Mouse (Mus musculus): Measurements from ENCODE around the gene Slc7a11. TPM values are rescaled to one million over a fixed set of nuclear protein-coding genes. Genes with fewer than 3 reads are reported as not detected.

The Slc7a11 gene
- polyA plus RNA-seq, 1 experiment, result 11.3 TPM

- WGBS, result 98% methylated on average over 2 of the region's 2 CpGs
Measured at GRCm38 (mm10) chr3:50041141-50041540, 402.3 kb downstream of the Slc7a11 start.

DNA sequence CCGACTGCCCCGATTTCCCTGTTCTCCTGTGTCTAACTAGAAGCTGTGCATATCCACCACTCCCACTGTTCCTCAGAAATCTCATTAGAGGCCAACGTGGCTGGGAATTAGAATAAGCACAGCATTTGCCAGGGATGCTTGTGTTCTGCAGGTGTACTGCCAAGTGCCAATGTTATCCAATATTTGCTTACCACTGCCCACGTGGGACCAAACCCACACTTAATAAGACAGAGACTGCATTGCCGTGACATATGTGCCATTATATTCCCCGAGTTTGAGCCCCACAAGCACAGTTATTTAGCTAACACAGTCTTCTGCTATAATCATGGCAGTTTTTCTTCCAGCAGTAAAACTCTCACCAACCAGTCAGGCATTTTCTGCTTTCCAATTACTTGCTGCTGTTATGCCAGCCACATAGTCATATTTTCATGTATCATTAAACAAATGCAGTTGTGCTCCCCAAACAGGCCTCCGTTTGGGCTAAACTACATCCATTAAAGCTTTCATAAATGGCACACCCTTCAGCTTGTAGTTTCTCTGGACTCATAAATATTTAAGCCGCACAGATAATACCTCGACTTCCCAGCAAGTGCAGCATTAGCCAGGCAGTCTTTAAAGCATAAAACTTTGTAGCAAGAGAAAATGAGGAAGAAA lies 407.4 kb downstream of the Slc7a11 start:
- Histone ChIP-seq H3K4me1 (replicated peaks; ENCODE audit: control insufficient read depth, insufficient read depth, low read length) (no peaks in the 10 kb centered on the region), H3K27me3 (ENCODE audit: control insufficient read depth, insufficient read depth, low read length) (no peaks in the 10 kb centered on the region), H3K36me3 (ENCODE audit: control insufficient read depth, insufficient read depth, low read length) (no peaks in the 10 kb centered on the region), H3K27ac (ENCODE audit: control insufficient read depth, insufficient read depth, low read length) (no peak overlapping the region), H3K4me3 (ENCODE audit: control insufficient read depth, insufficient read depth, low read length) (no peak overlapping the region)
- TF ChIP-seq POLR2A (IDR thresholded peaks at IDR 0.05; ENCODE audit: control insufficient read depth, extremely low read depth, insufficient read depth, low read length, poor library complexity), result no peak
- TF ChIP-seq CTCF (IDR thresholded peaks at IDR 0.05; ENCODE audit: borderline replicate concordance, control insufficient read depth, extremely low read depth, insufficient read depth, low read length, poor library complexity), result no peak
- DNase-seq, result no peak
- WGBS, result 90% methylated on average over 9 of the region's 9 CpGs

More at GRCm38 (mm10) chr3:50041141-50041540, 402.3 kb downstream of the Slc7a11 start:
- Histone ChIP-seq H3K4me1 (replicated peaks; ENCODE audit: control insufficient read depth, insufficient read depth, low read length) (no peaks in the 10 kb centered on the region), H3K27ac (ENCODE audit: control insufficient read depth, insufficient read depth, low read length) (no peak overlapping the region), H3K36me3 (ENCODE audit: control insufficient read depth, insufficient read depth, low read length) (no peaks in the 10 kb centered on the region), H3K4me3 (ENCODE audit: control insufficient read depth, insufficient read depth, low read length) (no peak overlapping the region), H3K27me3 (ENCODE audit: control insufficient read depth, insufficient read depth, low read length) (no peaks in the 10 kb centered on the region)
- DNase-seq, result no peak
- TF ChIP-seq POLR2A (IDR thresholded peaks at IDR 0.05; ENCODE audit: control insufficient read depth, extremely low read depth, insufficient read depth, low read length, poor library complexity) (no peak), CTCF (IDR thresholded peaks at IDR 0.05; ENCODE audit: borderline replicate concordance, control insufficient read depth, extremely low read depth, insufficient read depth, low read length, poor library complexity) (no peak)

- Histone ChIP-seq H3K36me3 (ENCODE audit: control insufficient read depth, insufficient read depth, low read length) (no peaks in the 10 kb centered on the region), H3K27ac (ENCODE audit: control insufficient read depth, insufficient read depth, low read length) (no peak overlapping the region), H3K4me1 (replicated peaks; ENCODE audit: control insufficient read depth, insufficient read depth, low read length) (no peaks in the 10 kb centered on the region), H3K4me3 (ENCODE audit: control insufficient read depth, insufficient read depth, low read length) (no peak overlapping the region), H3K27me3 (ENCODE audit: control insufficient read depth, insufficient read depth, low read length) (no peaks in the 10 kb centered on the region)
- no peak for DNase-seq
- TF ChIP-seq CTCF (IDR thresholded peaks at IDR 0.05; ENCODE audit: borderline replicate concordance, control insufficient read depth, extremely low read depth, insufficient read depth, low read length, poor library complexity) (no peak), POLR2A (IDR thresholded peaks at IDR 0.05; ENCODE audit: control insufficient read depth, extremely low read depth, insufficient read depth, low read length, poor library complexity) (no peak)
- WGBS, result 37% methylated on average over 3 of the region's 3 CpGs
Measured at GRCm38 (mm10) chr3:50033325-50033724, 410.1 kb downstream of the Slc7a11 start.

DNA sequence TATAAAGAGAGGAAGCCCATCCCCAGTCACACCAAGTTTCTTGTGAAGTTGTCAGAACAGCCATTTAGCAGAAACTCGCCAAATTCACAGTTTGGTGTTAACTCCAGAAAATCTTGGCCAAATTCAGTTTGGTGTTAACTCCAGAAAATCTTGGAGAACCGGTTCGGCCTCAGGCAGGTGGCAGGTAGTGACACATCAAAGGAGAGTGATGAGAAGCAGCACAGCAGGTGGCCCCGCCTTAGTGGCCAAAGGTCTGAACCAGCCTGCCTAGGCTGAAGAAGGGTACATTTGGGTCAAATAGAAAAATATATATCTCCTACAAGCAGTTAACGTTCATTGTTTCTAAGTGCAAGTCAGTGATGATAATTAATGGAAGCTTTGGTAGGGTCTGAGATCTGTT lies 417.4 kb downstream of the Slc7a11 start:
- Histone ChIP-seq H3K27me3 (ENCODE audit: control insufficient read depth, insufficient read depth, low read length) (no peaks in the 10 kb centered on the region), H3K4me3 (ENCODE audit: control insufficient read depth, insufficient read depth, low read length) (no peak overlapping the region), H3K4me1 (replicated peaks; ENCODE audit: control insufficient read depth, insufficient read depth, low read length) (no peaks in the 10 kb centered on the region), H3K27ac (ENCODE audit: control insufficient read depth, insufficient read depth, low read length) (no peak overlapping the region), H3K36me3 (ENCODE audit: control insufficient read depth, insufficient read depth, low read length) (no peaks in the 10 kb centered on the region)
- DNase-seq, result no peak
- WGBS, result 71% methylated on average over 5 of the region's 5 CpGs
- TF ChIP-seq POLR2A (IDR thresholded peaks at IDR 0.05; ENCODE audit: control insufficient read depth, extremely low read depth, insufficient read depth, low read length, poor library complexity), result no peak
- no peak for TF ChIP-seq CTCF (IDR thresholded peaks at IDR 0.05; ENCODE audit: borderline replicate concordance, control insufficient read depth, extremely low read depth, insufficient read depth, low read length, poor library complexity)

GRCm38 (mm10) chr3:50014396-50014795 lies 429.0 kb downstream of the Slc7a11 start:
- 85% methylated on average over 4 of the region's 4 CpGs for WGBS

GRCm38 (mm10) chr3:50012012-50012411 lies 431.4 kb downstream of the Slc7a11 start:
- Histone ChIP-seq H3K4me3 (ENCODE audit: control insufficient read depth, insufficient read depth, low read length) (no peak overlapping the region), H3K27ac (ENCODE audit: control insufficient read depth, insufficient read depth, low read length) (no peak overlapping the region), H3K27me3 (ENCODE audit: control insufficient read depth, insufficient read depth, low read length) (no peaks in the 10 kb centered on the region), H3K4me1 (replicated peaks; ENCODE audit: control insufficient read depth, insufficient read depth, low read length) (no peaks in the 10 kb centered on the region), H3K36me3 (ENCODE audit: control insufficient read depth, insufficient read depth, low read length) (no peaks in the 10 kb centered on the region)
- TF ChIP-seq POLR2A (IDR thresholded peaks at IDR 0.05; ENCODE audit: control insufficient read depth, extremely low read depth, insufficient read depth, low read length, poor library complexity), result no peak
- no peak for TF ChIP-seq CTCF (IDR thresholded peaks at IDR 0.05; ENCODE audit: borderline replicate concordance, control insufficient read depth, extremely low read depth, insufficient read depth, low read length, poor library complexity)
- DNase-seq, result no peak
- WGBS, result 73% methylated on average over 3 of the region's 3 CpGs

More at GRCm38 (mm10) chr3:50014396-50014795, 429.0 kb downstream of the Slc7a11 start:
- DNase-seq, result no peak
- no peaks in the 10 kb centered on the region for H3K36me3 ChIP-seq (ENCODE audit: control insufficient read depth, insufficient read depth, low read length)
- H3K27me3 ChIP-seq (ENCODE audit: control insufficient read depth, insufficient read depth, low read length), result no peaks in the 10 kb centered on the region
- H3K27ac ChIP-seq (ENCODE audit: control insufficient read depth, insufficient read depth, low read length), result no peak overlapping the region
- no peaks in the 10 kb centered on the region for H3K4me1 ChIP-seq (replicated peaks; ENCODE audit: control insufficient read depth, insufficient read depth, low read length)
- no peak overlapping the region for H3K4me3 ChIP-seq (ENCODE audit: control insufficient read depth, insufficient read depth, low read length)
- no peak for TF ChIP-seq CTCF (IDR thresholded peaks at IDR 0.05; ENCODE audit: borderline replicate concordance, control insufficient read depth, extremely low read depth, insufficient read depth, low read length, poor library complexity)
- TF ChIP-seq POLR2A (IDR thresholded peaks at IDR 0.05; ENCODE audit: control insufficient read depth, extremely low read depth, insufficient read depth, low read length, poor library complexity), result no peak

All from thymus, adult 2 months (tissue).